Mouse (Mus musculus) embryonic stem cell, embryonic (primary cell): ENCODE results near the gene Endog.

Source experiments
- CTCF ChIA-PET, 4 experiments: fragments of 300-600 bp in 2 of 4; fragments of 350-600 bp in 2 of 4; sonication (Branson Sonifier 250); formaldehyde crosslinking; loops; one replicate each; lab custom pipeline; 2022; ENCODE audit warnings: inconsistent platforms in 2 of 4; lab: Charles Lee
- POLR2A ChIA-PET, 4 experiments: fragments of 300-600 bp in 2 of 4; fragments of 350-600 bp in 2 of 4; sonication (Branson Sonifier 250); formaldehyde crosslinking; loops; one replicate each; lab custom pipeline; 2022; ENCODE audit warnings: antibody characterized with exemption in 4 of 4, inconsistent platforms in 1 of 4; lab: Charles Lee

Gene Endog

GRCm38 (mm10) chr2:30211408-30212168 lies 40.3 kb downstream of the Endog start:
- POLR2A ChIA-PET: interaction anchor here in 3 of 4 experiments (0.6 to 3.4 kb wide), 18 partner anchors 8 to 474 kb away, joined by 3 to 11 read pairs (median 4); partner anchors contain the start of genes Endog (in 2 of the 3) and Spout1 (in 1 of the 3)
- CTCF ChIA-PET: interaction anchor here in 1 of 4 experiments (1.1 kb wide), 1 partner anchor 28 kb away, joined by 3 read pairs; no protein-coding TSS in a partner anchor

- POLR2A ChIA-PET: interaction anchor here in 3 of 4 experiments (0.6 to 3.4 kb wide), 20 partner anchors 9 to 474 kb away, joined by 3 to 11 read pairs (median 4); partner anchors contain the start of genes Endog (in 2 of the 3), Lrrc8a (in 1 of the 3) and Spout1 (in 1 of the 3)
- CTCF ChIA-PET: interaction anchor here in 1 of 4 experiments (1.1 to 1.6 kb wide), 2 partner anchors 9 to 29 kb away, joined by 3 to 5 read pairs; no protein-coding TSS in a partner anchor
Measured at GRCm38 (mm10) chr2:30212169-30212545, 40.9 kb downstream of the Endog start.

- CTCF ChIA-PET: interaction anchor here in 2 of 4 experiments (1.1 to 1.6 kb wide), 3 partner anchors 10 to 223 kb away, joined by 3 to 5 read pairs (median 4); no protein-coding TSS in a partner anchor
- POLR2A ChIA-PET: interaction anchor here in 2 of 4 experiments (0.7 to 3.0 kb wide), 15 partner anchors 9 to 89 kb away, joined by 3 to 11 read pairs (median 4); partner anchors contain the start of genes Endog (in 1 of the 2), Lrrc8a (in 1 of the 2) and Spout1 (in 1 of the 2)
Measured at GRCm38 (mm10) chr2:30212951-30213350, 41.7 kb downstream of the Endog start.

- POLR2A ChIA-PET: interaction anchor here in 3 of 4 experiments (0.6 to 1.8 kb wide), 7 partner anchors 9 to 48 kb away, joined by 3 to 6 read pairs (median 4); partner anchors contain the start of genes Kyat1 (in 1 of the 3), Lrrc8a (in 1 of the 3) and Spout1 (in 1 of the 3)
- CTCF ChIA-PET: interaction anchor here in 1 of 4 experiments (0.5 kb wide), 1 partner anchor 323 kb away, joined by 5 read pairs; no protein-coding TSS in a partner anchor
Measured at GRCm38 (mm10) chr2:30214745-30215144, 43.5 kb downstream of the Endog start.

- POLR2A ChIA-PET: interaction anchor here in 2 of 4 experiments (1.4 to 1.8 kb wide), 4 partner anchors 10 to 21 kb away, joined by 3 to 5 read pairs (median 4); partner anchors contain the start of gene Kyat1 (in 1 of the 2)
- CTCF ChIA-PET: no interaction called here
Measured at GRCm38 (mm10) chr2:30215493-30215892, 44.2 kb downstream of the Endog start.

- ChIA-PET POLR2A (interaction anchor here in 2 of 4 experiments (0.7 to 1.7 kb wide), 4 partner anchors 8 to 21 kb away, joined by 3 read pairs; partner anchors contain the start of gene Lrrc8a (in 1 of the 2)), CTCF (no interaction called here)
Measured at GRCm38 (mm10) chr2:30216293-30216692, 45.0 kb downstream of the Endog start.
